Mouse (Mus musculus) myocyte (in vitro differentiated cells): ENCODE data around the gene Serpina5.

Experiments used
- MAX ChIP-seq: IDR thresholded peaks from one replicate; pipeline ENCODE4 v1.6.1; 2011; ENCODE audit warnings: low read depth, mild to moderate bottlenecking, control low read depth
- MYOD1 ChIP-seq, 3 experiments: IDR thresholded peaks; one replicate each; pipeline ENCODE4 v1.6.1; 2011; ENCODE audit warnings: control low read depth in 2 of 3, low read depth in 2 of 3, mild to moderate bottlenecking in 2 of 3, moderate library complexity in 1 of 3; ENCODE audit not compliant: insufficient read length in 2 of 3, control insufficient read depth in 1 of 3
- POLR2A ChIP-seq: IDR thresholded peaks from one replicate; pipeline ENCODE4 v1.6.1; 2011; ENCODE audit warnings: low read depth, mild to moderate bottlenecking, control low read depth, moderate library complexity; ENCODE audit not compliant: insufficient read length

GRCm38 (mm10) chr12:104057050-104057449 is 43.9 kb upstream of the Serpina5 start:
- TF ChIP-seq POLR2A (no peak), MAX (no peak), MYOD1 (IDR thresholded peaks at IDR 0.05; ENCODE audit: control insufficient read depth in 1 of 3, insufficient read length in 2 of 3, low read depth in 2 of 3) (no peak)
